Mouse (Mus musculus) kidney, embryonic 14.5 days (tissue): ENCODE data around the gene Cacna1d. TPM values are rescaled to one million over a fixed set of nuclear protein-coding genes. Genes with fewer than 3 reads are reported as not detected.

Source experiments
- ATAC-seq: fragments of 200-750 bp; cut with Nextera tagmentation; 2 replicates; pipeline ENCODE4 v1.8.0; 2017; ENCODE audit warnings: moderate number of reproducible peaks, mild to moderate bottlenecking, moderate TSS enrichment, moderate library complexity; ENCODE audit not compliant: low FRiP score, low TSS enrichment
- H3K27ac ChIP-seq: fragments of 300-500 bp; sonication (generic); 2 replicates; pipeline ENCODE4 v1.5.1; 2014; ENCODE audit warnings: low read depth, mild to moderate bottlenecking, low read length, moderate library complexity, mixed read lengths
- H3K27me3 ChIP-seq: fragments of 300-500 bp; sonication (generic); 2 replicates; pipeline ENCODE4 v1.6.1; 2014; ENCODE audit warnings: mild to moderate bottlenecking, low read length; ENCODE audit not compliant: control insufficient read depth, insufficient read depth
- H3K36me3 ChIP-seq: fragments of 300-500 bp; sonication (generic); 2 replicates; pipeline ENCODE4 v1.6.1; 2014; ENCODE audit warnings: low read length, mixed read lengths; ENCODE audit not compliant: control insufficient read depth, insufficient read depth
- H3K4me1 ChIP-seq: fragments of 300-500 bp; sonication (generic); 2 replicates; pipeline ENCODE4 v1.6.1; 2014; ENCODE audit warnings: low read length, mixed read lengths; ENCODE audit not compliant: control insufficient read depth, insufficient read depth
- H3K4me2 ChIP-seq: fragments of 300-500 bp; sonication (generic); replicated peaks from 2 replicates; pipeline ENCODE4 v1.6.1; 2014; ENCODE audit warnings: low read depth, mild to moderate bottlenecking, low read length
- H3K4me3 ChIP-seq: fragments of 300-500 bp; sonication (generic); 2 replicates; pipeline ENCODE4 v1.5.1; 2014; ENCODE audit warnings: mild to moderate bottlenecking, low read length
- H3K9ac ChIP-seq: fragments of 300-500 bp; sonication (generic); 2 replicates; pipeline ENCODE4 v1.6.1; 2014; ENCODE audit warnings: low read depth, mild to moderate bottlenecking, low read length, moderate library complexity
- H3K9me3 ChIP-seq: fragments of 300-500 bp; sonication (generic); 2 replicates; pipeline ENCODE4 v1.6.1; 2016; ENCODE audit warnings: low read length; ENCODE audit not compliant: control insufficient read depth
- WGBS: fragments of 180-500 bp; shearing (Covaris S2); extraction: QIAGEN DNeasy Blood & Tissue Kit; methylation state at CpG from one replicate; pipeline ENCODE4 v1.1.7; 2014; 5-methylcytosine and 5-hydroxymethylcytosine counted together
- polyA plus RNA-seq: library from polyadenylated mRNA; unstranded; fragments of >200 nt; fragmentation: Nextera tagmentation; extraction: Ambion mirVana; gene quantifications from 2 replicates; pipeline ENCODE4 v1.2.1, GENCODE M21; 2014

Cacna1d gene
- polyA plus RNA-seq, 1 experiment from 2014 or later, result 5.1 TPM

DNA sequence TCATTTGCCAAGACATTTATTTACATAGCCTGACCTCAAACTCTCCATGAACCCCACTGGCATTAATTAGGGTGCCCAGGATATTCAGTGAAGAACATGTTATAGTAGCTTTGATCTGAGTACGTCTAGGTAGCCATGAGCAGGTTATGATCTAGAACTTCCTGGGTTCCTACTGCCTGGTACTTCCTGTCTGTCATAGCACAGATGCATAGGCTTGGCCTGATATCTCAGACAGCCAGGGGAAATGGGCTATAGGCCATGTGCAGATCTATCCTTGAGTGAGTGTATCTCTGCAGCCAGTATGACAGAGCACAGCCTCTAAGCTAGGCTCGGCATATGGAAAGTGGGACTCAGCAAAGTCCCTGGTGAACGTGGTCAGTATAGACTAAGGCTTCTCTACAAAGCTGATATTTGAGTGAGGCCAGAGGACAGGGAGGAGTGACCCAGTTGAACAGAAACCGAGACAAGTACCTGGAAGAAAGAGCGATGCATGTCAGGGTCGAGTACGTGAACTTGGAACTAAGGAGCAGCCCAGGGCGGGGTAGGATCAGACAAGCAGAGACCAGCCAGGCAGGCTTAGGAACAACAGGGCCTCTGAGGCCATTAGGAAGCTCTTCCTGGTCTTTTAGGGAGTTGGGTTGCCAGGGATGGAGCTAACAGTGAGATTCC, 473.3 kb downstream of the Cacna1d start:
- Histone ChIP-seq H3K27me3 (no peaks in the 10 kb centered on the region), H3K4me3 (no peak overlapping the region), H3K4me2 (no peak overlapping the region), H3K9ac (no peak overlapping the region), H3K9me3 (no peaks in the 10 kb centered on the region), H3K36me3 (no peaks in the 10 kb centered on the region), H3K4me1 (no peaks in the 10 kb centered on the region), H3K27ac (no peak overlapping the region)
- no peak for ATAC-seq
- 82% methylated on average over 8 of the region's 8 CpGs for whole genome bisulfite sequencing

DNA sequence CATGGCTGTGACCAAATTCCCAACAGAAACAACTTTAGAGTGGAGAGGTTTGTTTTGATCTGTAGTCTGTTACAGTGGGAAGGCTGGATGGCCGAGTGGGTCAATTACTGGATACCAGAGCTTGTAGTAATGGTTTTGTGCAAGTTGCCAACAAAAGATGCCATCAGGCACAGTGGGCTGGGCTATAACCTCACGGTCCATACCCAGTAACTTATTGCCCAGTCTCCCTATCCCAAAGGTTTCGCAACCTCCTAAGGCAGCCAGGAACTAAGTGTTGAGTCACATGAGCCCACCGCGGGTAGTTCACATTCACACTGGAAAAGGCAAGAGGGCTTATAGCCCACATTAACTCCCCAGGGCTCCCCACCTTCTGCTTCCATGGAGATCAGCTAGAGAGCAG, 474.6 kb downstream of the Cacna1d start:
- ATAC-seq, result no peak
- no peaks in the 10 kb centered on the region for H3K4me1 ChIP-seq
- no peak overlapping the region for H3K4me2 ChIP-seq
- H3K36me3 ChIP-seq, result no peaks in the 10 kb centered on the region
- WGBS, result 88% methylated on average over 5 of the region's 5 CpGs
- no peak overlapping the region for H3K4me3 ChIP-seq
- no peaks in the 10 kb centered on the region for H3K9me3 ChIP-seq
- no peak overlapping the region for H3K27ac ChIP-seq
- H3K9ac ChIP-seq, result no peak overlapping the region
- H3K27me3 ChIP-seq, result no peaks in the 10 kb centered on the region

DNA sequence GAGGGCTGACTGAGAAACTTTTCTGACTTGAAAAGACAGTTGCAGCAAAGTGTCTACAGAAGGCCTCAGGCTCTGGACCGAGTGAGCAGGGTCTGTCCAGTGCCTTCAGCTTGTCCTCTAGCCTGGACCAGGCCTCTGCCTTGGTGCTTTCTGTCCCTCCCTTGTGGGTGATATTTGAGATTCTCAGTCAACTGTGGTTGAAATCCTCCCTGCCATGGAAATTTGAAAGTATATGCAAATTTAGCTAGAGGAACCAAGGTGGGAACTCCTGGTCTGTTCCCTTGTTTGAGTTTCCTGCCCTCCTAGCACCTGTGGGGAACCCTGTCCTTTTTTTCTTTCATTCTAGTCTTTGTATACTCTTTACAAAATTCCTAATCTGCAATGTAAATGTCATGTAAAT, 476.2 kb downstream of the Cacna1d start:
- no peak overlapping the region for H3K4me2 ChIP-seq
- H3K36me3 ChIP-seq, result no peaks in the 10 kb centered on the region
- no peaks in the 10 kb centered on the region for H3K27me3 ChIP-seq
- H3K9ac ChIP-seq, result no peak overlapping the region
- no peaks in the 10 kb centered on the region for H3K9me3 ChIP-seq
- WGBS, result 60% methylated on average over 1 of the region's 1 CpGs
- H3K4me3 ChIP-seq, result no peak overlapping the region
- H3K27ac ChIP-seq, result no peak overlapping the region
- no peaks in the 10 kb centered on the region for H3K4me1 ChIP-seq
- no peak for ATAC-seq

GRCm38 (mm10) chr14:30014487-30014886, 476.8 kb downstream of the Cacna1d start:
- WGBS, result 47% methylated on average over 10 of the region's 10 CpGs
- no peak overlapping the region for H3K4me3 ChIP-seq
- H3K27me3 ChIP-seq, result no peaks in the 10 kb centered on the region
- no peak overlapping the region for H3K9ac ChIP-seq
- H3K4me1 ChIP-seq, result no peaks in the 10 kb centered on the region
- H3K4me2 ChIP-seq, result no peak overlapping the region
- H3K27ac ChIP-seq, result no peak overlapping the region
- no peaks in the 10 kb centered on the region for H3K9me3 ChIP-seq
- ATAC-seq, result no peak
- no peaks in the 10 kb centered on the region for H3K36me3 ChIP-seq

DNA sequence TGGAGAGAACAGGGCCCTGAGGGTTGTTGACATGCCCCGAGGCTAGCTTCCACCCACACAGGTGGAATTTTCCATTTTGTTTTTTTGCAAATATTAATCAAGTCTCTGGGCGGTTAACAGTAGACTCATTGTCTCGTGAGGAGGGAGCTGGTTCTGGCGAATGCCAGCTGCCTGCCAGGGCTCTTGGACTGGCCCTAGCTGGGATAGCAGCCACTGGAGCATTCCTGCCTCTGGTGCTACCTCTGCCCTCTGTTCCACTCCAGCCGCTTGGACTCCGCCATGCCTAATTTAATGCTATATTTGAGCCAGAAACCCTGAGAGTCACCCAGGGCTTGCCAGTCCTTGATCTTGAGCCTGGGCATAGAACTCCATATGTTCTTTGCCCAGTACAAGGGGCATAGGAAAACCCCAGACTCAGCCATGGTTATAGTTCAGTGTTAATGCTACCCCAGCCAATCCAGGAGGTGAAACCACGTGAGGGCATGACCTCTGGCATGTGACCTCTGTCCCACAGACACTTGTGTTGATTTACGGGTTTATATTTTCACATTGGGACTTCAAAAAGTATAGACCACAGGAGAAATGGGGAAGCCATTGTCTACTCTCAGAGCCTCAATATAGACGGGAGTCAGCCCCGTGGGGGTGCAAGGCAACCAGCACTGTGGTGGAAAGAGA, 479.2 kb downstream of the Cacna1d start:
- H3K4me1 ChIP-seq, result 0 out of 2 replicates have a peak, but pooled peaks cover 8% of the 10 kb centered on the region
- no peaks in the 10 kb centered on the region for H3K36me3 ChIP-seq
- H3K9ac ChIP-seq, result no peak overlapping the region
- ATAC-seq, result no peak
- no peaks in the 10 kb centered on the region for H3K9me3 ChIP-seq
- no peak overlapping the region for H3K27ac ChIP-seq
- no peak overlapping the region for H3K4me3 ChIP-seq
- H3K4me2 ChIP-seq, result no peak overlapping the region
- WGBS, result 71% methylated on average over 10 of the region's 10 CpGs
- peaks cover 5% of the 10 kb centered on the region; the same call in 1 of the 2 replicates for H3K27me3 ChIP-seq

- H3K9ac ChIP-seq, result no peak overlapping the region
- WGBS, result 62% methylated on average over 10 of the region's 10 CpGs
- no peaks in the 10 kb centered on the region for H3K36me3 ChIP-seq
- ATAC-seq, result peak; percentile 36; the same call in 1 of the 2 replicates
- H3K9me3 ChIP-seq, result no peaks in the 10 kb centered on the region
- 0 out of 2 replicates have a peak, but pooled peaks cover 8% of the 10 kb centered on the region for H3K4me1 ChIP-seq
- no peak overlapping the region for H3K4me2 ChIP-seq
- peaks cover 5% of the 10 kb centered on the region; the same call in 1 of the 2 replicates for H3K27me3 ChIP-seq
- no peak overlapping the region for H3K4me3 ChIP-seq
- no peak overlapping the region for H3K27ac ChIP-seq
Measured at GRCm38 (mm10) chr14:30009864-30010560, 481.2 kb downstream of the Cacna1d start.

- peak within 1 kb of the TSS; percentile 55 for H3K9ac ChIP-seq
- peaks cover 5% of the 10 kb centered on the region; the same call in 1 of the 2 replicates for H3K27me3 ChIP-seq
- H3K9me3 ChIP-seq, result no peaks in the 10 kb centered on the region
- H3K4me1 ChIP-seq, result 0 out of 2 replicates have a peak, but pooled peaks cover 8% of the 10 kb centered on the region
- H3K27ac ChIP-seq, result no peak within 1 kb of the TSS
- peak within 1 kb of the TSS; percentile 78 for H3K4me2 ChIP-seq
- peak within 1 kb of the TSS; percentile 42 for H3K4me3 ChIP-seq
- 8% methylated on average over 54 of the region's 54 CpGs for WGBS
- H3K36me3 ChIP-seq, result no peaks in the 10 kb centered on the region
- peak; percentile 76 for ATAC-seq
Measured at GRCm38 (mm10) chr14:30008733-30009575, 482.3 kb downstream of the Cacna1d start, which contains the start of the genes Il17rb and Chdh. Gene Il17rb, minus strand, starts transcription at chr14:30008896. Gene Chdh, plus strand, starts transcription at chr14:30009023.

DNA sequence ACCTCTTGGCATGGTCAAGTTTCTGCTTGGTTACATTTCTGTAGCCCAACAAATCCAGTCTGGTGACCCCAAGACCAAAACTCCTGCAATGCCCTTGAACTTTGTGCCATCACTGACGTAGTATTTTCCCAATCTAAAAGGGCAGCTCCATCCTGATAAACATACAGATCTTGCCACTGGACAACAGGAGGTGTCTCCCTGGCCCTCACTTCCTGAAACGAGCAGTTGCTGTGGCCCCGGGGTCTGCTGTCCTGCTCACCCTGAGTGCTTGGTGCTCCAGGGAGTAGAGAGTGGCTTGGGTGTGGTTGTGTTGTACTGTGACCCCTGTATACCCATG, 491.8 kb downstream of the Cacna1d start:
- Histone ChIP-seq H3K27me3 (no peaks in the 10 kb centered on the region), H3K4me2 (no peak overlapping the region), H3K9me3 (no peaks in the 10 kb centered on the region), H3K27ac (no peak overlapping the region), H3K4me3 (no peak overlapping the region), H3K4me1 (no peaks in the 10 kb centered on the region), H3K9ac (no peak overlapping the region), H3K36me3 (peaks cover 27% of the 10 kb centered on the region)
- ATAC-seq, result no peak
- 93% methylated on average over 3 of the region's 3 CpGs for WGBS
